Mouse (Mus musculus): ENCODE measurements around the gene Plscr5.

DNA sequence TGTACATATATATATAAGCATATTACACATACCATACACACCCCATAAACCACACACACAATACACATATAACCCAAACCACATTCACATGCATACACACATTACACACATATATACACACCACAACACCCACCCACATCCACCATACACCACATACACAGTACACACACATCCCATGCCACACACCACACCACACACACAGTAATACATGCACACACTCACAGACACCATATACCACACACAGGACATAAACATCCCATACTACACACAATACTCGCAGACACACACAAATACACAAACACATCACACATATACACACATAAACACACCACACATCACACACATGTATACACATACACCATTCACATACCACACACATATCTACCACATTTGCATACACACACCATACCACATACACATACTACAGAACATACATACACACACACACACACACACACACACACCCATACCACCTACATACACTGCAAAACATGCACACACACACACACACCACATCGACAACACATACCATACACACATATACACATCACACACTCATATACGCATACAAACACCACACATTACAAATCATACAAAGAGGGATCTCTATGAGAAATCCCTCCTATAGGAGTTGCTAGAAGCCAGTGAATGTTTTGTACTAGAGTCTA, 19.3 kb upstream of the Plscr5 start:
- TF ChIP-seq CTCF (IDR thresholded peaks at IDR 0.05; ENCODE audit: borderline replicate concordance, insufficient read depth, low read length) (no peak), POLR2A (IDR thresholded peaks at IDR 0.05; ENCODE audit: low read depth, low read length) (no peak)

Data from embryonic fibroblast, embryonic 13.5 days (primary cell).